10 mouse cellular contexts compared by ENCODE assay signal in genomic region chr5:74279673-74280072, GRCm38 (mm10).
"Had no signal": no experiment of that assay in that cellular context is flagged by ENCODE, and none has a peak within 500 bp of the region (broad histone marks: within the 10 kb centered on the region; RNA-seq: fewer than 3 reads in every experiment).

No protein-coding gene starts in this region.

- H3K4me3 ChIP-seq: limb, embryonic 10.5 days; liver, embryonic 12.5 days; midbrain, embryonic 13.5 days; stomach, embryonic 15.5 days had no signal

- H3K9me3 ChIP-seq: limb, embryonic 10.5 days; liver, embryonic 12.5 days; midbrain, embryonic 13.5 days; stomach, embryonic 15.5 days had no signal

- H3K4me1 ChIP-seq: midbrain, embryonic 13.5 days had no signal

- H3K36me3 ChIP-seq: limb, embryonic 10.5 days; liver, embryonic 12.5 days; midbrain, embryonic 13.5 days; stomach, embryonic 15.5 days had no signal

- H3K27me3 ChIP-seq: liver, embryonic 12.5 days; stomach, embryonic 15.5 days had no signal

- H3K27ac ChIP-seq: hindbrain, postnatal 0 days; limb, embryonic 10.5 days; liver, embryonic 12.5 days; midbrain, embryonic 13.5 days; stomach, embryonic 15.5 days had no signal

- DNase-seq: kidney, adult 8-10 months; lung, postnatal 14 days; right cerebral cortex, postnatal 14 days; thymus, adult 18-20 months; thymus, postnatal 14 days had no signal
